9 mouse cellular contexts compared by ENCODE assay signal in genomic region chr6:55443927-55444688, GRCm38 (mm10). TPM values are rescaled to one million over a fixed set of nuclear protein-coding genes. Genes with fewer than 3 reads are reported as not detected.
DNase-seq lines count a peak whose midpoint lies in the region; ATAC-seq and TF ChIP-seq lines count a peak whose summit lies in the region.
"Had no signal": no experiment of that assay in that cellular context is flagged by ENCODE, and none has a peak within 500 bp of the region (broad histone marks: within the 10 kb centered on the region; RNA-seq: fewer than 3 reads in every experiment).

No protein-coding gene starts in this region.

- H3K4me1 ChIP-seq in embryonic facial prominence, embryonic 15.5 days = no peaks in the 10 kb centered on the region
- peaks cover 25% of the 10 kb centered on the region for H3K4me1 ChIP-seq in olfactory bulb, adult 2 months (ENCODE audit: control insufficient read depth, insufficient read depth, low read length)
- H3K4me1 ChIP-seq: heart, embryonic 15.5 days had no signal

- no peak overlapping the region for H3K9ac ChIP-seq in embryonic facial prominence, embryonic 15.5 days
- H3K9ac ChIP-seq: heart, embryonic 15.5 days had no signal

- H3K4me3 ChIP-seq in embryonic facial prominence, embryonic 15.5 days (replicated peaks) = no peak overlapping the region
- no peak overlapping the region for H3K4me3 ChIP-seq in olfactory bulb, adult 2 months (ENCODE audit: insufficient read depth, low read depth, low read length)
- H3K4me3 ChIP-seq: heart, embryonic 15.5 days had no signal

- peaks cover 2% of the 10 kb centered on the region; the same call in 1 of the 2 replicates for H3K27me3 ChIP-seq in embryonic facial prominence, embryonic 15.5 days

- H3K27ac ChIP-seq in embryonic facial prominence, embryonic 15.5 days (replicated peaks) = no peak overlapping the region
- H3K27ac ChIP-seq in olfactory bulb, adult 2 months (ENCODE audit: insufficient read depth, low read depth, low read length) = 0 out of 2 replicates have a peak overlapping the region, but pooled peaks have one; percentile 61
- H3K27ac ChIP-seq: heart, embryonic 15.5 days had no signal

- no peaks in the 10 kb centered on the region for H3K36me3 ChIP-seq in embryonic facial prominence, embryonic 15.5 days
- H3K36me3 ChIP-seq: heart, embryonic 15.5 days had no signal

- no peak for TF ChIP-seq POLR2A in olfactory bulb, adult 2 months (IDR thresholded peaks at IDR 0.05; ENCODE audit: insufficient read depth, low read depth, low read length)

- peak; percentile 40 for DNase-seq in gastrocnemius, postnatal 10 days
- DNase-seq in gastrocnemius, adult 18-20 months (ENCODE audit: low spot score) = no peak
- peak; percentile 83 for DNase-seq in layer of hippocampus, adult 9-11 months
- no peak for DNase-seq in ovary, postnatal 14 days (ENCODE audit: low spot score)
- no peak for DNase-seq in ovary, postnatal 36 days (ENCODE audit: low spot score)

- WGBS in embryonic facial prominence, embryonic 15.5 days = 25% methylated on average over 2 of the region's 2 CpGs
- WGBS in olfactory bulb, adult 2 months = 41% methylated on average over 2 of the region's 2 CpGs

- peak; percentile 64 for ATAC-seq in embryonic facial prominence, embryonic 15.5 days (ENCODE audit: insufficient number of reproducible peaks, low FRiP score, low TSS enrichment, low read depth)
- no peak for ATAC-seq in megakaryocyte progenitor cell, adult 5-6 weeks (replicated peaks; ENCODE audit: poor library complexity)

- no peaks in the 10 kb centered on the region for H3K9me3 ChIP-seq in embryonic facial prominence, embryonic 15.5 days (replicated peaks)
- H3K9me3 ChIP-seq: heart, embryonic 15.5 days had no signal

- no peak overlapping the region for H3K4me2 ChIP-seq in embryonic facial prominence, embryonic 15.5 days (replicated peaks)
- H3K4me2 ChIP-seq: heart, embryonic 15.5 days had no signal

- TF ChIP-seq CTCF in olfactory bulb, adult 2 months (IDR thresholded peaks at IDR 0.05; ENCODE audit: insufficient read depth, low read depth, low read length) = no peak

RNA-seq across cellular contexts. Expression of gene Adcyap1r1, which starts 7.7 kb away (rescaled TPM):
- total RNA-seq in gastrocnemius, postnatal 10 days (2021) = 1 to 10 TPM; 4.1 to 7.5 TPM
- total RNA-seq in gastrocnemius, adult 18-20 months (2021) = 1 to 10 TPM in 1 of 2 experiments, under 1 TPM in 1; 0.88 to 1.4 TPM
- 2.3 TPM in 2 replicates for polyA plus RNA-seq in embryonic facial prominence, embryonic 15.5 days (2015; fragmentation: Nextera tagmentation; extraction: Ambion mirVana)
- polyA plus RNA-seq in olfactory bulb, adult 2 months (2012; ENCODE audit: insufficient read depth, insufficient read length, low replicate concordance, missing spikeins) = not detected in 2 replicates
- total RNA-seq in megakaryocyte progenitor cell, adult 5-6 weeks (2015) = not detected in 2 replicates
- 0.08 TPM in 1 of 2 replicates, not detected in the other for total RNA-seq in megakaryocyte progenitor cell, adult 5-6 weeks (2017)

Comparison
In these comparisons a context has a peak if more than half of its experiments do, and no peak if none do; other contexts are left out.
1. DNase-seq: peak in gastrocnemius, postnatal 10 days (single experiment) and layer of hippocampus, adult 9-11 months (single experiment); none in gastrocnemius, adult 18-20 months (single experiment), ovary, postnatal 14 days (single experiment) and ovary, postnatal 36 days (single experiment).